Mouse (Mus musculus) embryonic facial prominence, embryonic 13.5 days (tissue): ENCODE measurements around the gene Zfp664. TPM values are rescaled to one million over a fixed set of nuclear protein-coding genes. Genes with fewer than 3 reads are reported as not detected.

ENCODE experiments used
- ATAC-seq: fragments of 200-750 bp; cut with Nextera tagmentation; 2 replicates; pipeline ENCODE4 v1.8.0; 2017; ENCODE audit warnings: low read depth; ENCODE audit not compliant: insufficient number of reproducible peaks, insufficient read depth, low FRiP score, low TSS enrichment
- H3K27ac ChIP-seq: fragments of 300-500 bp; sonication (generic); 2 replicates; pipeline ENCODE4 v1.5.1; 2015; ENCODE audit warnings: moderate library complexity, mild to moderate bottlenecking, inconsistent platforms
- H3K27me3 ChIP-seq: fragments of 300-500 bp; sonication (generic); 2 replicates; pipeline ENCODE4 v1.6.1; 2015; ENCODE audit warnings: mild to moderate bottlenecking, inconsistent platforms
- H3K36me3 ChIP-seq: fragments of 300-500 bp; sonication (generic); 2 replicates; pipeline ENCODE4 v1.6.1; 2015; ENCODE audit warnings: mild to moderate bottlenecking, inconsistent platforms
- H3K4me1 ChIP-seq: fragments of 300-500 bp; sonication (generic); 2 replicates; pipeline ENCODE4 v1.6.1; 2015; ENCODE audit warnings: inconsistent platforms
- H3K4me2 ChIP-seq: fragments of 300-500 bp; sonication (generic); 2 replicates; pipeline ENCODE4 v1.6.1; 2015; ENCODE audit warnings: moderate library complexity, mild to moderate bottlenecking, inconsistent platforms
- H3K4me3 ChIP-seq: fragments of 300-500 bp; sonication (generic); 2 replicates; pipeline ENCODE4 v1.5.1; 2015; ENCODE audit warnings: mild to moderate bottlenecking, inconsistent platforms
- H3K9ac ChIP-seq: fragments of 300-500 bp; sonication (generic); 2 replicates; pipeline ENCODE4 v1.6.1; 2015; ENCODE audit warnings: mild to moderate bottlenecking, inconsistent platforms
- H3K9me3 ChIP-seq: fragments of 300-500 bp; sonication (generic); 2 replicates; pipeline ENCODE4 v1.6.1; 2016; ENCODE audit warnings: inconsistent platforms
- WGBS: fragments of 180-500 bp; shearing (Covaris S2); methylation state at CpG from one replicate; pipeline ENCODE4 v1.1.7; 2015; ENCODE audit warnings: mixed read lengths; 5-methylcytosine and 5-hydroxymethylcytosine counted together
- polyA plus RNA-seq: library from polyadenylated mRNA; unstranded; fragments of >200 nt; fragmentation: Nextera tagmentation; extraction: Ambion mirVana; gene quantifications from 2 replicates; pipeline ENCODE4 v1.2.1, GENCODE M21; 2015

The Zfp664 gene
- polyA plus RNA-seq, 1 experiment from 2014 or later = 113 TPM

- Histone ChIP-seq H3K4me2 (no peak overlapping the region), H3K9ac (no peak overlapping the region), H3K9me3 (no peaks in the 10 kb centered on the region), H3K36me3 (no peaks in the 10 kb centered on the region), H3K4me3 (no peak overlapping the region), H3K4me1 (peaks cover 27% of the 10 kb centered on the region), H3K27me3 (no peaks in the 10 kb centered on the region), H3K27ac (no peak overlapping the region)
- ATAC-seq = no peak
- WGBS = 64% methylated on average over 4 of the region's 4 CpGs
These were observed 17.6 kb upstream of the Zfp664 start for GRCm38 (mm10) chr5:124844929-124845328.

- WGBS = 24% methylated on average over 1 of the region's 1 CpGs
- Histone ChIP-seq H3K9me3 (no peaks in the 10 kb centered on the region), H3K4me2 (no peak overlapping the region), H3K27ac (peak overlapping the region; percentile 66), H3K36me3 (no peaks in the 10 kb centered on the region), H3K27me3 (no peaks in the 10 kb centered on the region), H3K9ac (no peak overlapping the region), H3K4me3 (no peak overlapping the region), H3K4me1 (peaks cover 23% of the 10 kb centered on the region)
- ATAC-seq = 0 out of 2 replicates have a peak, but pooled peaks have one; percentile 48
These were observed 15.5 kb upstream of the Zfp664 start for GRCm38 (mm10) chr5:124847014-124847413.

GRCm38 (mm10) chr5:124848994-124849393 is 13.5 kb upstream of the Zfp664 start:
- Histone ChIP-seq H3K27me3 (no peaks in the 10 kb centered on the region), H3K4me1 (peaks cover 28% of the 10 kb centered on the region), H3K4me3 (no peak overlapping the region), H3K27ac (no peak overlapping the region), H3K9ac (no peak overlapping the region), H3K4me2 (no peak overlapping the region), H3K9me3 (no peaks in the 10 kb centered on the region), H3K36me3 (no peaks in the 10 kb centered on the region)
- WGBS = 77% methylated on average over 3 of the region's 3 CpGs
- ATAC-seq = no peak

GRCm38 (mm10) chr5:124851572-124851971 is 10.9 kb upstream of the Zfp664 start:
- no peaks in the 10 kb centered on the region for H3K36me3 ChIP-seq
- no peak overlapping the region for H3K4me3 ChIP-seq
- no peak overlapping the region for H3K9ac ChIP-seq
- peak; percentile 67; the same call in 1 of the 2 replicates for ATAC-seq
- H3K9me3 ChIP-seq = no peaks in the 10 kb centered on the region
- no peak overlapping the region for H3K4me2 ChIP-seq
- peaks cover 20% of the 10 kb centered on the region for H3K4me1 ChIP-seq
- H3K27me3 ChIP-seq = no peaks in the 10 kb centered on the region
- H3K27ac ChIP-seq = no peak overlapping the region
- 39% methylated on average over 4 of the region's 4 CpGs for WGBS

- Histone ChIP-seq H3K27ac (no peak overlapping the region), H3K27me3 (no peaks in the 10 kb centered on the region), H3K9me3 (no peaks in the 10 kb centered on the region), H3K9ac (no peak overlapping the region), H3K4me3 (no peak overlapping the region), H3K4me2 (no peak overlapping the region), H3K36me3 (no peaks in the 10 kb centered on the region), H3K4me1 (peaks cover 13% of the 10 kb centered on the region)
- no peak for ATAC-seq
- 25% methylated on average over 2 of the region's 2 CpGs for WGBS
These were observed 10.2 kb upstream of the Zfp664 start for GRCm38 (mm10) chr5:124852294-124852693.

- Histone ChIP-seq H3K4me2 (no peak overlapping the region), H3K4me3 (no peak overlapping the region), H3K9me3 (no peaks in the 10 kb centered on the region), H3K27me3 (no peaks in the 10 kb centered on the region), H3K27ac (no peak overlapping the region), H3K9ac (no peak overlapping the region), H3K36me3 (no peaks in the 10 kb centered on the region), H3K4me1 (peaks cover 8% of the 10 kb centered on the region; the same call in 1 of the 2 replicates)
- no peak for ATAC-seq
- WGBS = 70% methylated on average over 2 of the region's 2 CpGs
These were observed 9.4 kb upstream of the Zfp664 start for GRCm38 (mm10) chr5:124853079-124853478.

- no peak overlapping the region for H3K4me2 ChIP-seq
- no peak overlapping the region for H3K27ac ChIP-seq
- H3K9me3 ChIP-seq = no peaks in the 10 kb centered on the region
- ATAC-seq = no peak
- H3K36me3 ChIP-seq = no peaks in the 10 kb centered on the region
- H3K4me1 ChIP-seq = peaks cover 4% of the 10 kb centered on the region; the same call in 1 of the 2 replicates
- H3K9ac ChIP-seq = no peak overlapping the region
- peaks cover 5% of the 10 kb centered on the region for H3K27me3 ChIP-seq
- 93% methylated on average over 4 of the region's 4 CpGs for WGBS
- H3K4me3 ChIP-seq = no peak overlapping the region
These were observed 8.3 kb upstream of the Zfp664 start for GRCm38 (mm10) chr5:124854202-124854601.

- H3K27me3 ChIP-seq = peaks cover 27% of the 10 kb centered on the region
- H3K36me3 ChIP-seq = no peaks in the 10 kb centered on the region
- no peak overlapping the region for H3K4me2 ChIP-seq
- no peak for ATAC-seq
- H3K4me3 ChIP-seq = no peak overlapping the region
- no peaks in the 10 kb centered on the region for H3K9me3 ChIP-seq
- H3K4me1 ChIP-seq = peaks cover 15% of the 10 kb centered on the region
- H3K27ac ChIP-seq = no peak overlapping the region
- 16% methylated on average over 5 of the region's 5 CpGs for WGBS
- peak overlapping the region; percentile 32; the same call in 1 of the 2 replicates for H3K9ac ChIP-seq
These were observed 2.5 kb upstream of the Zfp664 start for GRCm38 (mm10) chr5:124860013-124860412.

- Histone ChIP-seq H3K4me2 (peak overlapping the region; percentile 97), H3K36me3 (no peaks in the 10 kb centered on the region), H3K27ac (no peak overlapping the region), H3K27me3 (peaks cover 27% of the 10 kb centered on the region), H3K4me3 (peak overlapping the region; percentile 97), H3K9ac (peak overlapping the region; percentile 77), H3K4me1 (peaks cover 15% of the 10 kb centered on the region), H3K9me3 (no peaks in the 10 kb centered on the region)
- WGBS = 2% methylated on average over 24 of the region's 33 CpGs
- ATAC-seq = no peak
These were observed 1.0 kb upstream of the Zfp664 start for GRCm38 (mm10) chr5:124861463-124861862.

- H3K9ac ChIP-seq = peak overlapping the region; percentile 95
- ATAC-seq = peak; percentile 45
- no peaks in the 10 kb centered on the region for H3K9me3 ChIP-seq
- peak overlapping the region; percentile 97 for H3K4me2 ChIP-seq
- peaks cover 27% of the 10 kb centered on the region for H3K27me3 ChIP-seq
- H3K36me3 ChIP-seq = 0 out of 2 replicates have a peak, but pooled peaks cover 9% of the 10 kb centered on the region
- H3K4me1 ChIP-seq = peaks cover 26% of the 10 kb centered on the region
- under 1% methylated on average over 66 of the region's 88 CpGs for WGBS
- H3K27ac ChIP-seq = peak overlapping the region; percentile 94
- H3K4me3 ChIP-seq = peak overlapping the region; percentile 97
These were observed 615 bp downstream of the Zfp664 start for GRCm38 (mm10) chr5:124862871-124863741.

- H3K4me2 ChIP-seq = no peak overlapping the region
- no peak overlapping the region for H3K4me3 ChIP-seq
- no peaks in the 10 kb centered on the region for H3K9me3 ChIP-seq
- no peak for ATAC-seq
- H3K4me1 ChIP-seq = peaks cover 19% of the 10 kb centered on the region
- 42% methylated on average over 4 of the region's 4 CpGs for WGBS
- H3K27ac ChIP-seq = no peak overlapping the region
- peaks cover 28% of the 10 kb centered on the region for H3K36me3 ChIP-seq
- no peaks in the 10 kb centered on the region for H3K27me3 ChIP-seq
- no peak overlapping the region for H3K9ac ChIP-seq
These were observed 6.5 kb downstream of the Zfp664 start for GRCm38 (mm10) chr5:124868981-124869380.

GRCm38 (mm10) chr5:124872033-124872432 is 9.5 kb downstream of the Zfp664 start:
- H3K9me3 ChIP-seq = no peaks in the 10 kb centered on the region
- no peak overlapping the region for H3K9ac ChIP-seq
- H3K27ac ChIP-seq = no peak overlapping the region
- ATAC-seq = no peak
- 77% methylated on average over 2 of the region's 2 CpGs for WGBS
- H3K4me1 ChIP-seq = peaks cover 24% of the 10 kb centered on the region
- H3K27me3 ChIP-seq = no peaks in the 10 kb centered on the region
- H3K4me2 ChIP-seq = no peak overlapping the region
- peaks cover 45% of the 10 kb centered on the region for H3K36me3 ChIP-seq
- H3K4me3 ChIP-seq = no peak overlapping the region
